Mouse (Mus musculus) left cerebral cortex, adult 6 months (tissue): ENCODE data around the gene Tpm1. TPM values are rescaled to one million over a fixed set of nuclear protein-coding genes. Genes with fewer than 3 reads are reported as not detected.

Source experiments
- long read RNA-seq, 2 experiments: library from polyadenylated mRNA; unstranded; transcript quantifications; one replicate each; pipeline ENCODE4 v2.0.0; 2019 to 2020
- polyA plus RNA-seq: library from polyadenylated mRNA; unstranded; fragments of <200 nt; fragmentation: Nextera tagmentation; gene quantifications from 2 replicates; pipeline ENCODE4 v1.2.3, GENCODE M21; 2021

The Tpm1 gene
- polyA plus RNA-seq: 261 and 268 TPM in 2 replicates
- long read RNA-seq, experiment 1, transcript Tpm1-210 (9 exons, 1,054 nt): minor isoform, 117 of 521 reads
- long read RNA-seq, experiment 1, transcript Tpm1-207 (9 exons, 962 nt): minor isoform, 35 of 521 reads
- long read RNA-seq, experiment 1, transcript Tpm1-206 (8 exons, 998 nt): minor isoform, 21 of 521 reads
- long read RNA-seq, experiment 1, transcript Tpm1-209 (8 exons, 2,890 nt): major isoform, 244 of 521 reads
- long read RNA-seq, experiment 1, partial matches to known transcripts: 24 of 521 reads
- long read RNA-seq, experiment 1, other reads (novel, unspliced or antisense): 54 of 521 reads
- long read RNA-seq, experiment 2, transcript Tpm1-210 (9 exons, 1,054 nt): minor isoform, 31 of 330 reads
- long read RNA-seq, experiment 2, transcript Tpm1-207 (9 exons, 962 nt): minor isoform, 16 of 330 reads
- long read RNA-seq, experiment 2, transcript Tpm1-209 (8 exons, 2,890 nt): major isoform, 73 of 330 reads
- long read RNA-seq, experiment 2, transcript Tpm1-206 (8 exons, 998 nt): minor isoform, 34 of 330 reads
- long read RNA-seq, experiment 2, partial matches to known transcripts: 140 of 330 reads
- long read RNA-seq, experiment 2, other reads (novel, unspliced or antisense): 19 of 330 reads

DNA sequence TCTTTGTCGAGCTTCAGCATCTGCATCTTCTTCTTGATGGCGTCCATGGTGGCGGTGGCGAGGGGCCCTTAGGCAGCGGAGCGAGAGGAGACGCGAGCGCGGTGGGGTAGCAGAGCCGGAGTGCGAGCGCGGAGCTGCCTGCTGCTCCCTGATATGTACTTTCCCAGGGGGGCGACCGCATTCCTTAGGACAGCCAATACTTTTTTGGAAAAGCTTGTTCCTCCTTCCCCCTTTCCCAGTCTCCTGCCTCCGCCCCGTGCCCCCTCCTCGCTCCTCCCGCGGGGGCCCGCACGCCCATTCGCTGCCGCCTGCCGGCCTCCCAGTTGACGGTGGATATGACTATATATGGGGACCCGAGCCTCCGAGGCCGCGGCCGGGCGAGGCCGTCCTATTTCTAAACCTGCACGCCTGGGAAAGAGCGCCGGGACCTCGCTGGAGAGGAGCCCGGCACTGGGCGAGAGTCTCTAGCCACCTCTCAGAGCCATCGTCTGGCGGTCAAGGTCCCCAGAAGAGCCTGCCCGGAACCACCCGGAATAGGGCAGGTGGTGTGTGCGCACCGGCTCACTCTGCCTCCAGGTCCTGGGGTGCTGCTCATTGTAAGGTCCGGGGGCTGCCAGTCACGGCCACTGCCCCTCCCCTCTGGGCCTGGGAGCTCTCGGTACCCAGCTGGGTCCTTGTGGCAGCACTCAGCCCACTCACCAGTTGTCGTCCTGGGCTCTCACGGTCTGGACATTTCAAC is at the start of gene Tpm1:
Tpm1 (minus strand) TSS at position 321 of the 739 bp plus-strand sequence.

DNA sequence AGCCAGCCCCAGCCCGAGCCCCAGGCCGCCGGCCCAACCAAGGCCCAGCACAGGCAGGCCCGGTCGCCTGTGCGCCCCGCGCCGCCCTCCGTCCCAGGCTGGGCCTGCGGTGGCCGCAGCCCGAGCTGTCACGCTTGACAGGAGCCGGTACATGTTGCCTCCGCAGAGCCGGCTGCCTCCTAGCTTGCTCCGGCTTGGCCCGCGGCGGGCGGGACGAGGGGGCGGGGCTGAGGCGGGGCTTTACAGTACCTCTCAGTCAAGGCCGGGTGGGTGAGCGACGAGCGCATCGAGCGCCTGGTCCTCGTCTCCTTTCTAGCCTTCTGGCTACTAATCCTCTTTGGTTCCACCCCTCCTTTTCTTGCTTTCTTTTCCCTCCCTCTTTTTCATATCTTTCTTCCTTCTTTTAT is 74.0 kb downstream of the Tpm1 start, which contains the start of gene Lactb:
Lactb (minus strand) TSS at position 246 of the 407 bp plus-strand sequence.

Other genes starting within 250 kb of the Tpm1 start
- 7.2 and 10.6 TPM in 2 replicates for gene Aph1c, start 214.7 kb downstream of the Tpm1 start, polyA plus RNA-seq
- 8.2 and 9.2 TPM in 2 replicates for gene Rab8b, start 129.7 kb downstream of the Tpm1 start, polyA plus RNA-seq
- gene Rps27l, start 103.3 kb downstream of the Tpm1 start, polyA plus RNA-seq: 117 and 130 TPM in 2 replicates
- gene Lactb, start 73.9 kb downstream of the Tpm1 start, polyA plus RNA-seq: 3.5 and 15.8 TPM in 2 replicates